Mouse (Mus musculus) Muller cell, postnatal 12 days (primary cell): ENCODE measurements around the gene Fzd5.

ENCODE experiments used
- DNase-seq: peaks from one replicate; pipeline ENCODE4 v3.0.0-alpha.2; 2015; ENCODE audit errors: inconsistent ontology term

Gene Fzd5

GRCm38 (mm10) chr1:64684440-64684839, 53.1 kb downstream of the Fzd5 start:
- no peak for DNase-seq

- no peak for DNase-seq
Observed at GRCm38 (mm10) chr1:64683039-64683438, 54.5 kb downstream of the Fzd5 start.

GRCm38 (mm10) chr1:64681499-64681898, 56.1 kb downstream of the Fzd5 start:
- DNase-seq = no peak
